Mouse (Mus musculus) forebrain, embryonic 11.5 days (tissue): ENCODE measurements around the gene Gm19668. TPM values are rescaled to one million over a fixed set of nuclear protein-coding genes. Genes with fewer than 3 reads are reported as not detected.
"Not testable (repeated sequence)": the region's sequence is repeated elsewhere in the genome, so short reads cannot be mapped to it uniquely, and the experiment has no call there.

Source experiments
- ATAC-seq: fragments of 200-750 bp; cut with Nextera tagmentation; replicated peaks from 2 replicates; pipeline ENCODE4 v1.8.0; 2017; ENCODE audit warnings: moderate TSS enrichment; ENCODE audit not compliant: low FRiP score
- DNase-seq: peaks from one replicate; pipeline ENCODE4 v3.0.0-alpha.2; 2017; ENCODE audit warnings: low spot score
- H3K27ac ChIP-seq: fragments of 300-500 bp; sonication (generic); 2 replicates; pipeline ENCODE4 v1.5.1; 2014; ENCODE audit warnings: low read depth, low read length
- H3K27me3 ChIP-seq: fragments of 300-500 bp; sonication (generic); 2 replicates; pipeline ENCODE4 v1.6.1; 2014; ENCODE audit warnings: mild to moderate bottlenecking, low read length, mixed read lengths; ENCODE audit not compliant: control insufficient read depth, insufficient read depth
- H3K36me3 ChIP-seq: fragments of 300-500 bp; sonication (generic); 2 replicates; pipeline ENCODE4 v1.6.1; 2014; ENCODE audit warnings: mild to moderate bottlenecking, low read length, moderate library complexity, mixed read lengths; ENCODE audit not compliant: control insufficient read depth, insufficient read depth
- H3K4me1 ChIP-seq: fragments of 300-500 bp; sonication (generic); replicated peaks from 2 replicates; pipeline ENCODE4 v1.6.1; 2014; ENCODE audit warnings: low read length, mixed read lengths; ENCODE audit not compliant: control insufficient read depth, insufficient read depth
- H3K4me2 ChIP-seq: fragments of 300-500 bp; sonication (generic); 2 replicates; pipeline ENCODE4 v1.6.1; 2014; ENCODE audit warnings: low read depth, mild to moderate bottlenecking, low read length, moderate library complexity, mixed read lengths; ENCODE audit not compliant: severe bottlenecking
- H3K4me3 ChIP-seq: fragments of 300-500 bp; sonication (generic); 2 replicates; pipeline ENCODE4 v1.5.1; 2014; ENCODE audit warnings: low read depth, low read length
- H3K9ac ChIP-seq: fragments of 300-500 bp; sonication (generic); 2 replicates; pipeline ENCODE4 v1.6.1; 2014; ENCODE audit warnings: low read length
- H3K9me3 ChIP-seq: fragments of 300-500 bp; sonication (generic); 2 replicates; pipeline ENCODE4 v1.6.1; 2016; ENCODE audit warnings: low read length, mixed read lengths; ENCODE audit not compliant: control insufficient read depth
- WGBS: fragments of 180-500 bp; shearing (Covaris S2); extraction: QIAGEN DNeasy Blood & Tissue Kit; methylation state at CpG from one replicate; pipeline ENCODE4 v1.1.7; 2014; 5-methylcytosine and 5-hydroxymethylcytosine counted together
- polyA plus RNA-seq: library from polyadenylated mRNA; unstranded; fragments of >200 nt; fragmentation: Nextera tagmentation; extraction: Ambion mirVana; gene quantifications from 2 replicates; pipeline ENCODE4 v1.2.1, GENCODE M21; 2014

Gene Gm19668
- polyA plus RNA-seq, 1 experiment from 2014 or later = not detected

GRCm38 (mm10) chr10:77783396-77783795 lies 15.5 kb downstream of the Gm19668 start:
- H3K4me2 ChIP-seq, DNase-seq, H3K4me1 ChIP-seq, H3K27ac ChIP-seq, H3K9me3 ChIP-seq, ATAC-seq, H3K4me3 ChIP-seq, H3K9ac ChIP-seq, H3K27me3 ChIP-seq, H3K36me3 ChIP-seq: not testable (repeated sequence)
- 83% methylated on average over 1 of the region's 3 CpGs for WGBS

- H3K27ac ChIP-seq, H3K4me3 ChIP-seq, ATAC-seq, H3K4me1 ChIP-seq, H3K9me3 ChIP-seq, H3K36me3 ChIP-seq, DNase-seq, H3K27me3 ChIP-seq, H3K4me2 ChIP-seq, H3K9ac ChIP-seq: not testable (repeated sequence)
- WGBS = 67% methylated on average over 1 of the region's 1 CpGs
These were observed 16.5 kb downstream of the Gm19668 start, which contains the start of gene Gm3250 for GRCm38 (mm10) chr10:77782442-77782841. Gm3250 (minus strand) TSS chr10:77782542.

- 55% methylated on average over 1 of the region's 1 CpGs for WGBS
- not testable (repeated sequence) for H3K9me3 ChIP-seq, H3K27me3 ChIP-seq, ATAC-seq, H3K4me2 ChIP-seq, H3K27ac ChIP-seq, H3K9ac ChIP-seq, H3K36me3 ChIP-seq, DNase-seq, H3K4me1 ChIP-seq, H3K4me3 ChIP-seq
These were observed 22.1 kb downstream of the Gm19668 start, which contains the start of gene Gm7138 for GRCm38 (mm10) chr10:77776844-77777243. Gm7138 (minus strand) TSS chr10:77776944.

- 92% methylated on average over 2 of the region's 3 CpGs for WGBS
- not testable (repeated sequence) for H3K4me1 ChIP-seq
These were observed 26.8 kb downstream of the Gm19668 start for GRCm38 (mm10) chr10:77772142-77772541.

GRCm38 (mm10) chr10:77771225-77771624 lies 27.7 kb downstream of the Gm19668 start, which contains the start of gene Gm3238:
Gm3238 (minus strand) TSS chr10:77771325.
- not testable (repeated sequence) for H3K36me3 ChIP-seq, DNase-seq, H3K4me3 ChIP-seq, H3K9me3 ChIP-seq, H3K9ac ChIP-seq, H3K4me2 ChIP-seq, H3K4me1 ChIP-seq, ATAC-seq, H3K27me3 ChIP-seq, H3K27ac ChIP-seq
- WGBS = 67% methylated on average over 1 of the region's 1 CpGs

More at GRCm38 (mm10) chr10:77772142-77772541, 26.8 kb downstream of the Gm19668 start:
- H3K27ac ChIP-seq, ATAC-seq, H3K9ac ChIP-seq, DNase-seq, H3K36me3 ChIP-seq, H3K4me2 ChIP-seq, H3K4me3 ChIP-seq, H3K27me3 ChIP-seq, H3K9me3 ChIP-seq: not testable (repeated sequence)

- Histone ChIP-seq H3K9ac (no peak overlapping the region), H3K4me2 (no peak overlapping the region), H3K4me3 (no peak overlapping the region), H3K27me3 (no peaks in the 10 kb centered on the region), H3K4me1 (no peaks in the 10 kb centered on the region), H3K9me3 (no peaks in the 10 kb centered on the region), H3K36me3 (no peaks in the 10 kb centered on the region), H3K27ac (no peak overlapping the region)
- WGBS = 71% methylated on average over 1 of the region's 1 CpGs
- DNase-seq = no peak
- no peak for ATAC-seq
These were observed 29.2 kb downstream of the Gm19668 start for GRCm38 (mm10) chr10:77769727-77770126.

GRCm38 (mm10) chr10:77759582-77759981 lies 39.4 kb downstream of the Gm19668 start, which contains the start of gene Gm3233:
Gm3233 (minus strand) TSS chr10:77759682.
- not testable (repeated sequence) for H3K36me3 ChIP-seq, H3K27me3 ChIP-seq, H3K27ac ChIP-seq, H3K4me3 ChIP-seq, ATAC-seq, H3K4me1 ChIP-seq, DNase-seq, H3K9me3 ChIP-seq, H3K9ac ChIP-seq, H3K4me2 ChIP-seq
- no CpG with 5 or more reads among the region's 1 CpGs for WGBS

GRCm38 (mm10) chr10:77753448-77753847 lies 45.5 kb downstream of the Gm19668 start:
- H3K4me1 ChIP-seq = no peaks in the 10 kb centered on the region
- no peaks in the 10 kb centered on the region for H3K9me3 ChIP-seq
- ATAC-seq = no peak
- H3K27ac ChIP-seq = no peak overlapping the region
- no peak overlapping the region for H3K9ac ChIP-seq
- H3K4me2 ChIP-seq = no peak overlapping the region
- DNase-seq = no peak
- H3K36me3 ChIP-seq = no peaks in the 10 kb centered on the region
- H3K27me3 ChIP-seq = no peaks in the 10 kb centered on the region
- no peak overlapping the region for H3K4me3 ChIP-seq

GRCm38 (mm10) chr10:77752312-77752711 lies 46.6 kb downstream of the Gm19668 start:
- H3K4me1 ChIP-seq, H3K9me3 ChIP-seq, H3K9ac ChIP-seq, H3K4me3 ChIP-seq, H3K27me3 ChIP-seq, H3K4me2 ChIP-seq, H3K27ac ChIP-seq, DNase-seq, H3K36me3 ChIP-seq, ATAC-seq: not testable (repeated sequence)
- WGBS = 71% methylated on average over 3 of the region's 3 CpGs
